Mouse (Mus musculus) ES-E14 (cell line): ENCODE measurements around the gene Pms2. TPM values are rescaled to one million over a fixed set of nuclear protein-coding genes. Genes with fewer than 3 reads are reported as not detected.
A peak's percentile ranks its signal among the peaks of the same experiment; 100 is the strongest.

Experiments
- DNase-seq: peaks from one replicate; pipeline ENCODE4 v3.0.0-alpha.2; 2013; ENCODE audit warnings: low read depth, low spot score
- H3K27ac ChIP-seq: 2 replicates; pipeline ENCODE4 v1.5.1; 2012; ENCODE audit warnings: low read depth, mild to moderate bottlenecking, low read length, moderate library complexity, mixed read lengths; ENCODE audit not compliant: poor library complexity, insufficient read depth, severe bottlenecking
- H3K36me3 ChIP-seq: 2 replicates; pipeline ENCODE4 v1.6.1; 2012; ENCODE audit warnings: mild to moderate bottlenecking, low read length, moderate library complexity, mixed read lengths; ENCODE audit not compliant: control insufficient read depth, poor library complexity, insufficient read depth, severe bottlenecking
- H3K4me1 ChIP-seq, 2 experiments: fragments of 150-350 bp in 1 of 2; sonication (generic) in 1 of 2; 2 replicates each; pipeline ENCODE4 v1.6.1; 2012; ENCODE audit warnings: low read length in 2 of 2, mild to moderate bottlenecking in 1 of 2, mixed read lengths in 1 of 2; ENCODE audit not compliant: control insufficient read depth in 2 of 2, insufficient read depth in 2 of 2, poor library complexity in 1 of 2
- H3K4me3 ChIP-seq, 2 experiments: fragments of 150-350 bp in 1 of 2; sonication (generic) in 1 of 2; 2 replicates each; pipeline ENCODE4 v1.5.1; 2012; ENCODE audit warnings: low read length in 2 of 2, low read depth in 1 of 2, mild to moderate bottlenecking in 1 of 2, mixed read lengths in 1 of 2; ENCODE audit not compliant: insufficient read depth in 1 of 2, poor library complexity in 1 of 2, severe bottlenecking in 1 of 2
- H3K9ac ChIP-seq: 2 replicates; pipeline ENCODE4 v1.6.1; 2012; ENCODE audit warnings: low read depth, mild to moderate bottlenecking, low read length, mixed read lengths; ENCODE audit not compliant: poor library complexity, insufficient read depth, severe bottlenecking
- H3K9me3 ChIP-seq: fragments of 150-350 bp; sonication (generic); 2 replicates; pipeline ENCODE4 v1.6.1; 2012; ENCODE audit warnings: low read depth, mild to moderate bottlenecking, low read length; ENCODE audit not compliant: control insufficient read depth, insufficient read depth
- CHD2 ChIP-seq: IDR thresholded peaks from 2 replicates; pipeline ENCODE4 v1.6.1; 2014; ENCODE audit warnings: mild to moderate bottlenecking, low read depth, low read length, inconsistent platforms
- HCFC1 ChIP-seq: IDR thresholded peaks from 2 replicates; pipeline ENCODE4 v1.6.1; 2012; ENCODE audit warnings: low read length, inconsistent platforms, borderline replicate concordance; ENCODE audit not compliant: insufficient read depth
- MAFK ChIP-seq: IDR thresholded peaks from 2 replicates; pipeline ENCODE4 v1.6.1; 2014; ENCODE audit warnings: mild to moderate bottlenecking, low read depth, low read length, inconsistent platforms; ENCODE audit not compliant: insufficient read depth
- ZC3H11A ChIP-seq: IDR thresholded peaks from 2 replicates; pipeline ENCODE4 v1.6.1; 2012; ENCODE audit warnings: low read depth, mild to moderate bottlenecking, inconsistent platforms, low read length, borderline replicate concordance
- ZNF384 ChIP-seq: IDR thresholded peaks from 2 replicates; pipeline ENCODE4 v1.6.1; 2012; ENCODE audit warnings: low read depth, low read length, inconsistent platforms
- in situ Hi-C, 2 experiments: fragments of 600-800 bp; cut with MboI; formaldehyde crosslinking; loops; one replicate each; pipeline ENCODE4 v1.15.1; 2025; ENCODE audit warnings: low sequenced_read_pairs in 2 of 2, inconsistent platforms in 1 of 2; ENCODE audit not compliant: unreplicated experiment in 2 of 2
- total RNA-seq: library from RNA; depleted of rRNA; stranded (reverse); fragments of 300-350 nt; gene quantifications from 2 replicates; pipeline ENCODE4 v1.2.3, GENCODE M21; 2012

Gene Pms2
- total RNA-seq, 1 experiment, result 23.9 TPM

DNA sequence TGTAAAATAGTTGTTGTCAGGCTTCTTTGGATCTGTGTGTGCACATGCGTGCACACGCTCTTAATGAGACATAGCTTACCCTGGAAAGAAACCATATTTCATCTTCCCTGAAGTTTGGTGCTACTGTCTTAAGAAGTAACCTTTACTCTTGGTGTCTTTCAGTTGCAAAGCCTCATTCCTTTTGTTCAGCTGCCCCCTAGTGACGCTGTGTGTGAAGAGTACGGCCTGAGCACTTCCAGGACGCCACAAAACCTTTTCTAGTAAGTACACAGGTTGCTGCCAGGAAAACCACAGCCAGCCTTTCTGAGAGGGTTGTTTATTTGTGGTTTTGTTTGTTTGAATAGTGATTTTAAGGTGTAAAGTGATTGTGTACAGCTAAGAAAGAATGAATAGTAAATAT, 7.7 kb downstream of the Pms2 start:
- Histone ChIP-seq H3K4me1 (no peaks in the 10 kb centered on the region), H3K4me3 (no peak overlapping the region), H3K9me3 (no peaks in the 10 kb centered on the region), H3K36me3 (peaks cover 27% of the 10 kb centered on the region), H3K27ac (no peak overlapping the region), H3K9ac (no peak overlapping the region)
- TF ChIP-seq MAFK (no peak), HCFC1 (no peak), ZNF384 (no peak), ZC3H11A (no peak), CHD2 (no peak)
- peak; percentile 30 for DNase-seq
- in situ Hi-C loops, result no loop called here

DNA sequence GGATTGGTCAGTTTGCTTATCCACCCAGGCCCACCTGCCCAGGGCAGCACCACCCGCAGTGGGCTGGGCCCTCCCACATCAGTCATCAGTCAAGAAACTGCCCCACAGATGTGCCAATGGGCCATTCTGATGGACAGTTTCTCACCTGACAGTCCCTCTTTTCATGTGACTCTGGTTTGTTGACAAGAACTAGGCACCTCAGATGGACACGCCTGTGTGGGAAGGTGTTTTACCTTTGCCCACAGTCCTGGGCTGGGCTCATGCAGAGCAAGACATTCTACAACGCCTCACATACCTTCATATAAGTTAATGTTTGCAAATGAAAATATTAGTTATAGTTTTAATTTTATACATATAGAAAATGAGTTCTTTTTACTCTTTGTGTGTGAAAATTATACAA, 8.4 kb downstream of the Pms2 start:
- Histone ChIP-seq H3K27ac (no peak overlapping the region), H3K4me3 (no peak overlapping the region), H3K9ac (no peak overlapping the region), H3K9me3 (no peaks in the 10 kb centered on the region), H3K36me3 (peaks cover 30% of the 10 kb centered on the region), H3K4me1 (no peaks in the 10 kb centered on the region)
- DNase-seq, result no peak
- TF ChIP-seq CHD2 (no peak), ZNF384 (no peak), MAFK (no peak), ZC3H11A (no peak), HCFC1 (no peak)
- in situ Hi-C loops, result no loop called here

DNA sequence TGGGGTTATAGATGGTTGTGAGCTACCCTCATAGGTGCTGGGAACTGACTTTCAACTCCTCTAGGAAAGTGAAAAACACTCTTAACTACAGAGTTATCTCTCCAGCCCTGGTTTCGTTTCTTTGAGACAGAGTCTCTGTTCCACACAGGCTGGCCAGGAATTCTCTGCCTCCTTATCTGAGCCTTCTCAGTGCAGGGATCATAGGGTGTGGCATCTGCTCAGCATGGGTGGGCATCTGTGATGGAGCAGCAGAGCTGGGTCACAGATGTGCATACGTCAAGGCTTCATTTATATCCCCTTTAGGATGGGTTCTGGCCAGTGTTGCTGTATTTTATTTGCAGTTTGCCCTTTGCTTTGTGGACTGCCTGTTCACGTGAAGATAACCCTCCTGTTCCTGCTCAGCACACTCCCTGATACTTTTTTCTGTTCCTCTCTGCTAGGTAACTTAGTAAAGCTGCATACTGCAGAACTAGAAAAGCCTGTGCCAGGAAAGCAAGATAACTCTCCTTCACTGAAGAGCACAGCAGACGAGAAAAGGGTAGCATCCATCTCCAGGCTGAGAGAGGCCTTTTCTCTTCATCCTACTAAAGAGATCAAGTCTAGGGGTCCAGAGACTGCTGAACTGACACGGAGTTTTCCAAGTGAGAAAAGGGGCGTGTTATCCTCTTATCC, 15.2 kb downstream of the Pms2 start:
- no peak for DNase-seq
- Histone ChIP-seq H3K36me3 (peaks cover 40% of the 10 kb centered on the region), H3K4me3 (no peak overlapping the region), H3K9ac (no peak overlapping the region), H3K27ac (no peak overlapping the region), H3K9me3 (no peaks in the 10 kb centered on the region), H3K4me1 (no peaks in the 10 kb centered on the region)
- in situ Hi-C loops, result no loop called here
- TF ChIP-seq HCFC1 (no peak), CHD2 (no peak), ZNF384 (no peak), MAFK (no peak), ZC3H11A (no peak)

DNA sequence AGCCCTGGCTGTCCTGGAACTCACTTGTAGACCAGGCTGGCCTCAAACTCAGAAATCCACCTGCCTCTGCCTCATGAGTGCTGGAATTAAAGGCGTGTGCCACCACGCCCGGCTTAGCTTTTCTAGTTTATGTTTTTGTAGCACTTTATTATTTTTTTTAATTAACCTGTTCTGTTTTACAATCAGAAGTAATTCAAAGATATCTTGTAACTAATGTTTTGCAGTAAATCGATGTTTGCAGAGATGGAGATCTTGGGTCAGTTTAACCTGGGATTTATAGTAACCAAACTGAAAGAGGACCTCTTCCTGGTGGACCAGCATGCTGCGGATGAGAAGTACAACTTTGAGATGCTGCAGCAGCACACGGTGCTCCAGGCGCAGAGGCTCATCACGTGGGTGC, 18.1 kb downstream of the Pms2 start, which contains the start of gene Gm42421:
Gene Gm42421 (plus strand): TSS at position 301 of the 400 bp plus-strand sequence.
- Histone ChIP-seq H3K36me3 (peaks cover 39% of the 10 kb centered on the region), H3K27ac (no peak within 1 kb of the TSS), H3K9ac (no peak within 1 kb of the TSS), H3K4me3 (no peak within 1 kb of the TSS), H3K4me1 (no peaks in the 10 kb centered on the region), H3K9me3 (no peaks in the 10 kb centered on the region)
- TF ChIP-seq MAFK, result no peak
- no peak for TF ChIP-seq ZNF384
- TF ChIP-seq ZC3H11A, result no peak
- TF ChIP-seq HCFC1, result no peak
- no peak for TF ChIP-seq CHD2
- in situ Hi-C loops, result no loop called here
- no peak for DNase-seq

DNA sequence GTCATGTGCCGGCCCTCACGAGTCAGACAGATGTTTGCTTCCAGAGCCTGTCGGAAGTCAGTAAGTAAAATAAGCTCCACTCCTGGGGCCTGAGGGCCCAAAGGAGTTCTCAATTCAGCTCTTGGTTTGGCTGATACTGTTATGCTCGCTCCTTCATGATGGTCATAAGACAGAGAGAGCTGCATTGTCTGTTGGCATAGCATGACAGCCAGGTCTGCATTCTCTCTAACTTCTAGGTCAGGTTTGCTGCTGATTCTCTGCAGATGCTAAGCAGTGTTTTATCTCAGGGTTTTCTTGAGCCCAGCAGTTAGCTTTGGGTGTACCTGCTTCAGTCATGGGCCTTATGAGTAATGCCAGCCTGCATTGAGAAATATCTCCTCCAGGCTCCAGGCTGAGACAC, 19.5 kb downstream of the Pms2 start:
- Histone ChIP-seq H3K4me3 (no peak overlapping the region), H3K36me3 (peaks cover 35% of the 10 kb centered on the region), H3K9ac (no peak overlapping the region), H3K27ac (no peak overlapping the region), H3K4me1 (peaks cover 0 to 3% of the 10 kb centered on the region in 2 experiments; a peak in 1 of 4 replicates), H3K9me3 (no peaks in the 10 kb centered on the region)
- in situ Hi-C loops, result no loop called here
- no peak for DNase-seq
- TF ChIP-seq ZC3H11A (no peak), MAFK (no peak), ZNF384 (no peak), HCFC1 (no peak), CHD2 (no peak)
